Mouse (Mus musculus) heart, embryonic 10.5 days (tissue): ENCODE data around the gene Acox3. TPM values are rescaled to one million over a fixed set of nuclear protein-coding genes. Genes with fewer than 3 reads are reported as not detected.

Experiments
- DNase-seq: peaks from one replicate; pipeline ENCODE4 v3.0.0-alpha.2; 2017; ENCODE audit warnings: low spot score
- H3K27ac ChIP-seq: fragments of 300-500 bp; sonication (generic); 2 replicates; pipeline ENCODE4 v1.5.1; 2016; ENCODE audit warnings: mild to moderate bottlenecking
- H3K27me3 ChIP-seq: fragments of 300-500 bp; sonication (generic); 2 replicates; pipeline ENCODE4 v1.6.1; 2016; ENCODE audit warnings: mild to moderate bottlenecking; ENCODE audit not compliant: poor library complexity, insufficient read depth, severe bottlenecking
- H3K36me3 ChIP-seq: fragments of 300-500 bp; sonication (generic); 2 replicates; pipeline ENCODE4 v1.6.1; 2016; ENCODE audit warnings: mild to moderate bottlenecking, moderate library complexity
- H3K4me1 ChIP-seq: fragments of 300-500 bp; sonication (generic); 2 replicates; pipeline ENCODE4 v1.6.1; 2016; ENCODE audit warnings: mild to moderate bottlenecking
- H3K4me3 ChIP-seq: fragments of 300-500 bp; sonication (generic); 2 replicates; pipeline ENCODE4 v1.5.1; 2016; ENCODE audit warnings: mild to moderate bottlenecking, moderate library complexity
- H3K9me3 ChIP-seq: fragments of 300-500 bp; sonication (generic); 2 replicates; pipeline ENCODE4 v1.6.1; 2016; ENCODE audit warnings: mild to moderate bottlenecking, moderate library complexity
- WGBS: fragments of 180-500 bp; shearing (Covaris S2); methylation state at CpG from one replicate; pipeline ENCODE4 v1.1.7; 2016; 5-methylcytosine and 5-hydroxymethylcytosine counted together
- polyA plus RNA-seq: library from polyadenylated mRNA; unstranded; fragments of >200 nt; fragmentation: Nextera tagmentation; extraction: Ambion mirVana; gene quantifications from 2 replicates; pipeline ENCODE4 v1.2.1, GENCODE M21; 2016

Acox3 gene
- polyA plus RNA-seq, 1 experiment from 2014 or later, result 9.9 TPM

GRCm38 (mm10) chr5:35646927-35647326 is 64.1 kb downstream of the Acox3 start:
- Histone ChIP-seq H3K27ac (no peak overlapping the region), H3K36me3 (no peaks in the 10 kb centered on the region), H3K4me1 (peaks cover 13% of the 10 kb centered on the region), H3K9me3 (no peaks in the 10 kb centered on the region), H3K27me3 (0 out of 2 replicates have a peak, but pooled peaks cover 11% of the 10 kb centered on the region), H3K4me3 (no peak overlapping the region)
- WGBS, result 84% methylated on average over 1 of the region's 1 CpGs
- DNase-seq, result no peak

- Histone ChIP-seq H3K27me3 (0 out of 2 replicates have a peak, but pooled peaks cover 11% of the 10 kb centered on the region), H3K27ac (no peak overlapping the region), H3K9me3 (no peaks in the 10 kb centered on the region), H3K36me3 (no peaks in the 10 kb centered on the region), H3K4me3 (no peak overlapping the region), H3K4me1 (peaks cover 8% of the 10 kb centered on the region)
- 78% methylated on average over 4 of the region's 4 CpGs for WGBS
- DNase-seq, result no peak
Measured at GRCm38 (mm10) chr5:35647562-35647961, 64.7 kb downstream of the Acox3 start.

- no peaks in the 10 kb centered on the region for H3K36me3 ChIP-seq
- H3K4me3 ChIP-seq, result no peak overlapping the region
- no peak for DNase-seq
- WGBS, result 56% methylated on average over 2 of the region's 2 CpGs
- H3K4me1 ChIP-seq, result peaks cover 8% of the 10 kb centered on the region
- no peak overlapping the region for H3K27ac ChIP-seq
- no peaks in the 10 kb centered on the region for H3K9me3 ChIP-seq
- H3K27me3 ChIP-seq, result 0 out of 2 replicates have a peak, but pooled peaks cover 11% of the 10 kb centered on the region
Measured at GRCm38 (mm10) chr5:35648230-35648629, 65.4 kb downstream of the Acox3 start.

- no peaks in the 10 kb centered on the region for H3K9me3 ChIP-seq
- H3K4me3 ChIP-seq, result no peak overlapping the region
- WGBS, result 72% methylated on average over 3 of the region's 3 CpGs
- H3K27ac ChIP-seq, result no peak overlapping the region
- no peak for DNase-seq
- no peaks in the 10 kb centered on the region for H3K36me3 ChIP-seq
- peaks cover 8% of the 10 kb centered on the region; the same call in 1 of the 2 replicates for H3K4me1 ChIP-seq
- H3K27me3 ChIP-seq, result 0 out of 2 replicates have a peak, but pooled peaks cover 13% of the 10 kb centered on the region
Measured at GRCm38 (mm10) chr5:35652319-35652718, 69.5 kb downstream of the Acox3 start.

GRCm38 (mm10) chr5:35652872-35653271 is 70.0 kb downstream of the Acox3 start:
- Histone ChIP-seq H3K27ac (no peak overlapping the region), H3K4me1 (peaks cover 8% of the 10 kb centered on the region; the same call in 1 of the 2 replicates), H3K9me3 (no peaks in the 10 kb centered on the region), H3K4me3 (no peak overlapping the region), H3K36me3 (no peaks in the 10 kb centered on the region), H3K27me3 (0 out of 2 replicates have a peak, but pooled peaks cover 10% of the 10 kb centered on the region)
- DNase-seq, result no peak
- 83% methylated on average over 13 of the region's 13 CpGs for WGBS

GRCm38 (mm10) chr5:35653743-35654395 is 71.0 kb downstream of the Acox3 start:
- 71% methylated on average over 9 of the region's 9 CpGs for WGBS
- peaks cover 11% of the 10 kb centered on the region; the same call in 1 of the 2 replicates for H3K27me3 ChIP-seq
- no peak for DNase-seq
- H3K4me3 ChIP-seq, result no peak overlapping the region
- H3K9me3 ChIP-seq, result no peaks in the 10 kb centered on the region
- no peaks in the 10 kb centered on the region for H3K36me3 ChIP-seq
- H3K27ac ChIP-seq, result no peak overlapping the region
- H3K4me1 ChIP-seq, result peaks cover 8% of the 10 kb centered on the region; the same call in 1 of the 2 replicates

GRCm38 (mm10) chr5:35655753-35656485 is 73.1 kb downstream of the Acox3 start:
- H3K27me3 ChIP-seq, result peaks cover 12% of the 10 kb centered on the region; the same call in 1 of the 2 replicates
- peaks cover 18% of the 10 kb centered on the region; the same call in 1 of the 2 replicates for H3K4me1 ChIP-seq
- 88% methylated on average over 10 of the region's 10 CpGs for WGBS

GRCm38 (mm10) chr5:35659503-35659902 is 76.7 kb downstream of the Acox3 start:
- 51% methylated on average over 3 of the region's 3 CpGs for WGBS
- Histone ChIP-seq H3K27ac (no peak overlapping the region), H3K4me1 (peaks cover 14% of the 10 kb centered on the region), H3K9me3 (no peaks in the 10 kb centered on the region), H3K27me3 (peaks cover 26% of the 10 kb centered on the region; the same call in 1 of the 2 replicates), H3K36me3 (no peaks in the 10 kb centered on the region), H3K4me3 (no peak overlapping the region)
- DNase-seq, result no peak

More at GRCm38 (mm10) chr5:35655753-35656485, 73.1 kb downstream of the Acox3 start:
- no peak overlapping the region for H3K27ac ChIP-seq
- no peaks in the 10 kb centered on the region for H3K36me3 ChIP-seq
- H3K4me3 ChIP-seq, result no peak overlapping the region
- H3K9me3 ChIP-seq, result no peaks in the 10 kb centered on the region
- DNase-seq, result no peak

- Histone ChIP-seq H3K27me3 (peaks cover 31% of the 10 kb centered on the region; the same call in 1 of the 2 replicates), H3K4me1 (peaks cover 14% of the 10 kb centered on the region), H3K4me3 (no peak overlapping the region), H3K9me3 (no peaks in the 10 kb centered on the region), H3K36me3 (no peaks in the 10 kb centered on the region), H3K27ac (no peak overlapping the region)
- DNase-seq, result no peak
- 64% methylated on average over 6 of the region's 6 CpGs for WGBS
Measured at GRCm38 (mm10) chr5:35661210-35661609, 78.4 kb downstream of the Acox3 start.

GRCm38 (mm10) chr5:35662021-35662545 is 79.2 kb downstream of the Acox3 start:
- WGBS, result 80% methylated on average over 9 of the region's 9 CpGs

More at GRCm38 (mm10) chr5:35662021-35662545, 79.2 kb downstream of the Acox3 start:
- no peaks in the 10 kb centered on the region for H3K9me3 ChIP-seq
- peaks cover 16% of the 10 kb centered on the region for H3K4me1 ChIP-seq
- no peak for DNase-seq
- H3K36me3 ChIP-seq, result no peaks in the 10 kb centered on the region
- H3K27ac ChIP-seq, result no peak overlapping the region
- no peak overlapping the region for H3K4me3 ChIP-seq
- H3K27me3 ChIP-seq, result peaks cover 31% of the 10 kb centered on the region; the same call in 1 of the 2 replicates
